Mouse (Mus musculus) left cerebral cortex, adult 9 months (tissue): ENCODE data around the gene Uts2r.

Source experiments
- DNase-seq, 2 experiments: peaks; one replicate each; pipeline ENCODE4 v3.0.0; 2022; ENCODE audit warnings: low spot score in 2 of 2

The Uts2r gene

DNA sequence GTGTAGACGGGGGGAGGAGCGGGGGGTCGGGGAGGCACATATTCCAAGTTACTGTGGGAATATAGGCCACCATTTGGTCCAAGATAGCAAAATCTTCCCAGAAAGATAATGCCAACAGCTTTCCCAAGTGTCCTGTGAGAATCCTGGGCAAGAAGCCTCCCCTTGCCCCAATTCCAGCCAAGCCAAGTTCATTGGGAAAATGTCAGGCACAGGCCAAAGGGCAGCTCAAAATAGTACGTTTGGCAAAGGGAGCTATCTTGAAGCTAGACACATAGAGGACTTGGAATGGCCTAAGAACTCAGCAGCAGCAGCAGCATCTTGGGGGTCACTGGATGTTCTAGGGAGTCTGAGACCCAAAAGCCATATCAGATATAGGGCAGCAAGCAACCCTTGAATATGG, 3.7 kb downstream of the Uts2r start:
- no peak for DNase-seq

DNA sequence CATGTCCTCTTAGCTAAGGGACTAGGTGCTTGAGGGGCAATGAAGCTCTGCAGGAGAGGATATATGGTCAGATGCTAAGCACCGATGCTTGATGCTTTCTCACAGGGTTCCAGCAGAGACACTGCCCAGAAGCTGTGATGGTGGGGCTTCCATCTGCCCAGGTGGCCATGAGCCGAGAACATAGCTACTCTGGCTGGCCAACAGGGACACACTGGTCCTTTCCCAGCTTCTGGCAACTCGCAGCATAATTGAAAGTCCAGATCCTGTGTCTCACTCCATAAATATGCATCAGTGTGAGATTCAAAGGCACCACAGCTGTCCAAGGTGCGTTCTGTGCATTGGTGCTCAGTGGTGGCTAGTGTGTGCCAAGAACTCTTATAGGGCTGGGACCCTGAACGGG, 13.1 kb downstream of the Uts2r start:
- DNase-seq: no peak

DNA sequence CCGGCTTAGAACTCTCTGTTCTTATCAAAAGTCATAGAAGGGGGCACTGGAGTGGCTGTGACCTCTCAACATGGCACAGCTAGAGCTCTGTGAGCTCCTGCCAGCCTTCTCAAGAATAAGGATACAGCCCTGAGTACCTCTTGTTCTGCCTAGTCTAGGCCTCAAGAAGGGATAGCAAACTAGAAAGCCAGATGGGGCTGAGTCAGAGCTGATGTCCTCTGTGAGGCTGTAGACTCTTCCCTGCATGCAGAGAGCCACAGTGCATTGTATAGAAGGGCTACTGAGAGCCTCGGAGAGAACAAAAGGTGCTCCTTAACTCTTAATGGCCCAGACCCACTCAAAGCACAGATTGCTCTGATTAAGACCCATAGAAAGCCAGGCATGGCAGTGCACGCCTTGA, 14.2 kb downstream of the Uts2r start:
- peak in 1 of 2 experiments; percentile 19 for DNase-seq

DNA sequence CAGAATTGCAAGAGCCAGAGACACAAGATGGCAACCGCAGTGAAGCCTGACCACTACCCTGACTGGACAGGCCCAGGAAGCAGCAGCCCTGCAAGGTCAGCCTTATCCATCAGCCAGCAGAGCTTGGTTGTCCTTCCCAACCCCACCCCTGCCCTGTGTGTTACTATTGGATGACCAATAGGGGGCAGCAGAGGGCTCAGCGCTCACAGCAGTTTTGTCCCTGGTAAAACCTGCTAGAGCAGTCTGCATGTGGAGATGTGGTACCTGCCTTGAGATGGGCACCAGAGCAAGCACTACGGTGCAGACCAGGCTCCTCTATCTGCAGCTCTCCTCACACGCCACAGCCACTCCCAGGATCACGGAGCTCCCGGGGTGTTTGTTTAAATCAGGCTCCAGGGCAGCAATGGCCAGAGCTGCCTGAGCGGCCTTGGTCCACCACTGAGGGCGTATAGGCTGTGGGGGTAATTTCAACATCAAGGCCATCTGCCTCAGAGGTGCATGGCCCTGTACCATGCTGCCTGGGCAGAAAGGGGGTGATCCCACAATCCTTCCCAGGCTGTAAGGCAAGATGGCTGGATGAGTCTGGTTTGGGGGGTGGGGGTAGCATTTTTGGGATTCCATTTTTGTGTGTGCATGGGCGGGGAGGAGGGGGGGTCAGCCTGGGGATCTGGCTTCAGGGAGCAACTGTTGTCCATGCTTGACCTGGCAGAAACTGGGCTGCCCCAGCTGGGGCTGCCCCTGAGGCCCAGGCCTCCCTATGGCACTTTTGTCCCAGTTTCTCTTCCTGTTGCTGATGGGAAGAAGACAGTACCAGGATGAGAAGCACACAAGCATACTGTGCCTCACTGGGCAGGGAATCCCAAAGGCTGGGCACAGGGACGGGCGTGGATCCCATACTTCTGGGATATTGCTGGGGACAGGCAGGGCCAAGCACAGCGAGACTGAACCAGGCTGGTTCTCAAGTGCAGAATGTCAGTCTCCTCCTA, 16.5 kb downstream of the Uts2r start:
- DNase-seq: no peak

DNA sequence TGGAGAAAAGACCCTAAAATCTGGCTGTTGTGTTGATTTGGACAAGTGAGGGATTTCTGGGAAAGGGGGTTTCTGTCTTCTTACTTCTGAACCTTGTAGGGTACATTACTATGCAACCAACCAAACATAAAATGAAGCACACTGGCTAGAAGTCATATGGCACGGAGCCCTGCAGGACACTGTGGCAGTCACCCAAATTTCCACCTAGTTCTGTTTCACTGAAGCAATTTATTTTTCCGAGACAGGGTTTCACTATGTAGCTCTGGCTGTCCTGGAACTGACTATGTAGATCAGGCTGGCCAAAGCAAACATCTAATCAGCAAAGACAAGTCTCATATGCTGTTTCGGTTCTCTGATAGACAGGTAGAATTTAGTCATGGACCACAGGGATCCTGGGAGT, 29.6 kb downstream of the Uts2r start:
- no peak for DNase-seq

DNA sequence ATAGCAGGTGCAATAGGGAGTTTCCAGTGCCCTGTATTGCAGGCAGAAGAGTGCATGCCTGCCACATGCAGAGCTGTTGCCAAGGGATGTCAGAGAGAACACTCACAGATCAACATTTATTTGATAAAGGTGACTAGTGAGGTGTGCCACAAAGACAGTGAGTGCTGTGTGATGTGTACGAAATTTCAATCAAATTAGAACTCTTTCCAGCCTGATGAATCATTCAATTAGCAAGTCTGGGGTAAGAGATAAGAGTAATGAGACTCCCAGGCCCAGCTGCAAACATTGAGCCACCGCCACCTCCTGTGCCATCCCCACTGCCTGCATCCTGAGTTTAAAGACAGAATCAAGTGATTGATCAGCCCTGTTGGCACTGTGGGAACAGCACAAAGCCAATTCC, 32.7 kb downstream of the Uts2r start:
- no peak for DNase-seq

DNA sequence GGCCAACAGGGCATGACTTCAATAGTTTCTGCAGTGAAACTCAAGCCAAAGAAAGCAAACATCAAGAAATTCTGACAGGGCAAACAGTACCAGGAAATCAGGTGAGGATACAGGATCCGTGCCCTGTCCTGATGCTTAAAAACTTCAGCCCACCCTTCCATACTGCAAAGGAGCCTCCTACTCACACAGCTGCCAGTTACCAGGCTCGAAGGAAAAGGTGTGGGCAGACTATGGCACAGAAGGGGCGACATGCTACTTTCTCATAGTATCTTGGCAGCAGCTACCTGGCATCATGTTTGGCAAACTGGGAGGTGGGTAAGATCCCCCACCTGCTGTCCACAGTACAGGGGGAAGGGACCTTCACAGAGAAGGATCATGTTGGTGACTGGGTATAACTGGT, 33.3 kb downstream of the Uts2r start:
- no peak for DNase-seq

DNA sequence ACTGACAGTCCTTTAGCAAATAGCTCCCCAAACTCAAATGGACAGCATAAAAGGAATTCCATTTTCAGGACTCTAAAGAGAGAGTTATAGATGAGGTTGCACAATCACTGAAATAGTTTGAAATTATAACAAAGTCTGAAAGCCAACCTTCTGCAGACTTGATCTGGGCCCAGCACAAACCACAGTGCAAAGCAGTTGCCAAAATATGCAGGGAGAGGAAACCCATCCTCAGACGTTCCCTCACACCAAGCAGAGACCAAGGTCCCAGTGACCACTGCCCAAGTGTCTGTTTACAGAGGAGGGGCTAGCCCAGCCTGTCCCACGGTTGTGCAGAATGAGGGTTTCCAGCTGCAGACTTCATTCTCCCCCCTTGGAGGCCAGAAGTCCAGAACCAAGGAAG, 38.6 kb downstream of the Uts2r start:
- DNase-seq: no peak

DNA sequence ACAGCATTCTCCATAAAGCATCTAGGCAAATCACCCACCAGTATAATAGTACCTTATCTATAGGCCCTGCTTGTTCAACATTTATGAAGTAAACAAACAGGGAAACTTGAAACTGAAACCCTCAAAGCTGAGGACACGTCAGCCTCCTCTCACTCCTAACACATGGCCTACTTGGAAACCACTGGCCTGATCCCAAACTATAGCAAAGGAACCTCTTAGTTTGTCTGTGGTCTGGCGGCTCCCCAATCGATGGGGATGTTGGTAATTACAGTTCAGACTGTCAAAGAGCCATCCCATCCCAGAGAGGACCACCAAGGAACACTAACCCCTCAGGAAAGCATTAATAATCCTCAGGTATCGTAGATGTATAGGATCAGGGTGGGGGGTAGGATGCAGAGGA, 39.8 kb downstream of the Uts2r start:
- DNase-seq: no peak

DNA sequence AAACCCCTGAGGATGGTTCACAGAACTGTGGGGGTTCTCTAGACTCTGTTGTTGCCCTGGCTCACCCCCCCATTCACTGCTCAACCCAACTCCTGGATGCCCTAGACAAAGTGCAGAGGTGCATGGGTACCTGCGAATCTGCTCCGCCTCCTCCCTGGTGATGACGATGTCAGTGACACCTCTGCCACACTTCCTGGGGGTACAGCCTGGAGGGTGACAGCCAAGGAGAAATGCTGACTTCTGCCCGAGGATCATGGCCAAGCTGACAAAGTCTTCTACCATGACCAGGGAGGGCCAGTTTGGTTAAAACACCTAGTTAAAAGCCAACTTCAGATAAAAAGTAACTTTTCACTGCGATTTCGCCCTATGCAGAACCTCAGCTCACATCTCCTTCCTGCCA, 40.7 kb downstream of the Uts2r start:
- DNase-seq: no peak

DNA sequence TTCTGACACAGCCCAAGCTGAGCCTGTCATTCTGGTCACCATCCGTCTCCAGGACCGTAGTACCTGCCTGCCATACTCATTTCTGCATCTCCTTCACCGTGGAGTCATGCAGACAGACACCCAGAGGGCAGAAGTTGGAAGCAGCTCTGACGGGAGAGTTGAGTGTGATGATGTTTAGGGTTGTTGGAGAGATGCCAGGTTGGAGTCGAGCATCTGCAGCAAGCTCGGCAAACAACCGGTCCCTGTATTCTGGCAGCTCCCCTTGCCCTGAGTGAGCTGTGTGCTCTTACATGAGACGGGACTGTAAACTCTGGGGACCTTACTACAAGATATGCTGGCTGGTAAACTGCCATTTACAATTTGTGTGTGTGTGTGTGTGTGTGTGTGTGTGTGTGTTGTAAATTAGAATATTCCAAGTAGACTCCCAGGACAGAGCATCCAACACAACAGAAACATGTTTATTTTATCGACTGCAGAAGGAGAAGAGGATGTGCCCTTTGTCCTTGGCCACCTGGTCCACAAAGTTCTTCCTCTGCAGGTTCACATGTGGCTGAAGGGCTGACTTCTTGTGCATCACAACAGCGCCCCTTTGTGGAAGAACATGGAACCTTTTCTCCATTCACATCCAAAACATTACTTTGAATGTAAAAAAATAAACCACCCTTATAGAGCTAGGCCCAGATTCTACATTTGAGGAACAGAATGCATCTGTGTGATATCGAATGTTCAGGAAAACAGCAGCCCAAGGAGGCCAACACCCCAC, 41.5 kb downstream of the Uts2r start:
- peak in 1 of 2 experiments; percentile 45 for DNase-seq

DNA sequence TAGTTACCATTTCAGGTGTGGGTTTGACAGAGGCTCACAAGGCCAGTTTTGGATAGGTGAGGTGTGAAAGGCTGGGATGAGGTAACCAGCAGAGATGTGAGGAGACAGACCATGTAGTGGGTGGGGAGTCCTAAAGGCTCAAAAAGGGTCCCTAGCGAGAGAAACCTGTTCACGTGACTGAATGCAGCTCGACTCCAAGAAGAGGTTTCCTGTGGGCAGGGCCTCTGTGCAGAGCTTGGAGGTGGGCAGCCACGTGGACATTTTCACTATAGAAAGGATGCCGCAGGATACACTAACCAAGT, 43.7 kb downstream of the Uts2r start:
- no peak for DNase-seq

DNA sequence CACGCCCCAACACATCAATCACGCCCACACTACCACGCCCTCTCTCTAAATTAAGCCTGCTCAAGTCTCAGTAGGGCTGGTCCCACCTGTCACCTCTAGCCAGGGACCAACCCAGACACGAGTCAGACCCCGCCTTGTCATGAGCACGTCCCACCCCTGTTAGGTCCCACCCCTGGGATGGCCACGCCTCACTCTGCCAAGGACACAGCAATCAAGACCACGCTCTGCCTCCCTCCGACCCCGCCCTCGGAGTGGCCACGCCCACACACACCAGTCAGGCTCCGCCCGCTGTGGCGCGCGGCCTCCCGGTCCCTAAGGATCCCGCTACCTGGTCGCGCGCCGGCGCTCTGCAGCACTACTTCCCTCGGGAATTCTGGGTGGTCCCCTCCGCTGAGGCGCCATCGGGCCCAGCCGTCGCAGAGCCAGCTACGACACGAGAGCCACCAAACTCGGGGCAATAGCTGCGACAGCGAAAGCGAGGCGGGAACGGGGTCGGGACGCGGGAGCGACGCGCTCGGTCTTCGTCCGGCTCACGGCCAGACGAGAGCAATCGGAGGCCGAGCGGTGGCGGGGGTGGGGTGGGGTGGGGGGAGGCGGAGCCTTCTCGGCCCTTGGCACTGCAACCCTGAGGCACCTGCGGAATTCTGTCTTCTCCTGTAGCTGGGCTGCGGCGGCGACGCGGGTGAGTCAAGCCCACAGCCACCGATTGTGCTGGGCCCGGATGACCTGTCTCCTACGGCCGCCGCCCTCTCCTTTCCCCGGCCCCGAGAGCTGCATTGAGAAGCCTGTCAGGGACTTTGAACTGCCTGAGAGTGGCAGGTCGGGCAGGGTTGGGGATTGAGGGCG, 44.3 kb downstream of the Uts2r start, which contains the start of the genes Hexdc and Ogfod3:
Gene Hexdc (plus strand): TSS at position 273 of the 846 bp plus-strand sequence.
Gene Ogfod3 (minus strand): TSS at position 551 of the 846 bp plus-strand sequence.
- peak; percentile 91 to 92 for DNase-seq
